Mouse (Mus musculus) embryonic facial prominence, embryonic 11.5 days (tissue): ENCODE data around the gene Sulf2. TPM values are rescaled to one million over a fixed set of nuclear protein-coding genes. Genes with fewer than 3 reads are reported as not detected.
A peak's percentile ranks its signal among the peaks of the same experiment; 100 is the strongest.

Source experiments
- ATAC-seq: fragments of 200-750 bp; cut with Nextera tagmentation; replicated peaks from 2 replicates; pipeline ENCODE4 v1.8.0; 2017; ENCODE audit warnings: low read depth; ENCODE audit not compliant: insufficient number of reproducible peaks, low FRiP score, low TSS enrichment
- DNase-seq: peaks from one replicate; pipeline ENCODE4 v3.0.0-alpha.2; 2015; ENCODE audit warnings: low spot score
- H3K27ac ChIP-seq: fragments of 300-500 bp; sonication (generic); replicated peaks from 2 replicates; pipeline ENCODE4 v1.5.1; 2014; ENCODE audit warnings: mild to moderate bottlenecking, low read depth, low read length, control low read depth
- H3K27me3 ChIP-seq: fragments of 300-500 bp; sonication (generic); 2 replicates; pipeline ENCODE4 v1.6.1; 2014; ENCODE audit warnings: mild to moderate bottlenecking, low read length, moderate library complexity, mixed read lengths; ENCODE audit not compliant: control insufficient read depth, insufficient read depth
- H3K36me3 ChIP-seq: fragments of 300-500 bp; sonication (generic); replicated peaks from 2 replicates; pipeline ENCODE4 v1.6.1; 2014; ENCODE audit warnings: low read depth, mild to moderate bottlenecking, low read length, moderate library complexity, mixed read lengths; ENCODE audit not compliant: control insufficient read depth, insufficient read depth
- H3K4me1 ChIP-seq: fragments of 300-500 bp; sonication (generic); 2 replicates; pipeline ENCODE4 v1.6.1; 2014; ENCODE audit warnings: low read length, mixed read lengths; ENCODE audit not compliant: control insufficient read depth, insufficient read depth
- H3K4me2 ChIP-seq: fragments of 300-500 bp; sonication (generic); 2 replicates; pipeline ENCODE4 v1.6.1; 2014; ENCODE audit warnings: low read depth, mild to moderate bottlenecking, control low read depth, low read length, moderate library complexity
- H3K4me3 ChIP-seq: fragments of 300-500 bp; sonication (generic); 2 replicates; pipeline ENCODE4 v1.5.1; 2014; ENCODE audit warnings: low read depth, low read length, control low read depth
- H3K9ac ChIP-seq: fragments of 300-500 bp; sonication (generic); replicated peaks from 2 replicates; pipeline ENCODE4 v1.6.1; 2014; ENCODE audit warnings: mild to moderate bottlenecking, control low read depth, low read length
- H3K9me3 ChIP-seq: fragments of 300-500 bp; sonication (generic); replicated peaks from 2 replicates; pipeline ENCODE4 v1.6.1; 2016; ENCODE audit warnings: mild to moderate bottlenecking, low read length, inconsistent platforms, mixed read lengths; ENCODE audit not compliant: control insufficient read depth
- WGBS: fragments of 180-500 bp; shearing (Covaris S2); extraction: QIAGEN DNeasy Blood & Tissue Kit; methylation state at CpG from one replicate; pipeline ENCODE4 v1.1.7; 2014; 5-methylcytosine and 5-hydroxymethylcytosine counted together
- polyA plus RNA-seq: library from polyadenylated mRNA; unstranded; fragments of >200 nt; fragmentation: Nextera tagmentation; extraction: Ambion mirVana; gene quantifications from 2 replicates; pipeline ENCODE4 v1.2.1, GENCODE M21; 2014

The Sulf2 gene
- polyA plus RNA-seq, 1 experiment from 2014 or later = 168 TPM

- H3K9me3 ChIP-seq = no peaks in the 10 kb centered on the region
- 0 out of 2 replicates have a peak overlapping the region, but pooled peaks have one; percentile 6 for H3K9ac ChIP-seq
- H3K27ac ChIP-seq = no peak overlapping the region
- DNase-seq = peak; percentile 47
- no peaks in the 10 kb centered on the region for H3K36me3 ChIP-seq
- 46% methylated on average over 7 of the region's 7 CpGs for WGBS
- no peak overlapping the region for H3K4me2 ChIP-seq
- H3K4me1 ChIP-seq = peaks cover 9% of the 10 kb centered on the region
- no peaks in the 10 kb centered on the region for H3K27me3 ChIP-seq
- H3K4me3 ChIP-seq = no peak overlapping the region
- ATAC-seq = no peak
These were observed 14.7 kb upstream of the Sulf2 start for GRCm38 (mm10) chr2:166170173-166170572.

- H3K27ac ChIP-seq = no peak overlapping the region
- H3K9me3 ChIP-seq = no peaks in the 10 kb centered on the region
- H3K4me1 ChIP-seq = peaks cover 5% of the 10 kb centered on the region
- H3K4me2 ChIP-seq = no peak overlapping the region
- ATAC-seq (no peak), DNase-seq (no peak)
- H3K27me3 ChIP-seq = no peaks in the 10 kb centered on the region
- no peaks in the 10 kb centered on the region for H3K36me3 ChIP-seq
- 23% methylated on average over 7 of the region's 7 CpGs for WGBS
- no peak overlapping the region for H3K4me3 ChIP-seq
- H3K9ac ChIP-seq = no peak overlapping the region; the same call in 1 of the 2 replicates
These were observed 13.4 kb upstream of the Sulf2 start for GRCm38 (mm10) chr2:166168868-166169267.

GRCm38 (mm10) chr2:166167387-166167786 is 11.9 kb upstream of the Sulf2 start:
- Histone ChIP-seq H3K4me1 (peaks cover 5% of the 10 kb centered on the region), H3K27me3 (no peaks in the 10 kb centered on the region)
- no peak for DNase-seq

GRCm38 (mm10) chr2:166165396-166165795 is 9.9 kb upstream of the Sulf2 start:
- no peak overlapping the region for H3K9ac ChIP-seq
- no peaks in the 10 kb centered on the region for H3K9me3 ChIP-seq
- 79% methylated on average over 7 of the region's 7 CpGs for WGBS
- no peaks in the 10 kb centered on the region for H3K36me3 ChIP-seq
- no peaks in the 10 kb centered on the region for H3K27me3 ChIP-seq
- H3K4me3 ChIP-seq = no peak overlapping the region
- ATAC-seq (no peak), DNase-seq (no peak)
- no peak overlapping the region for H3K4me2 ChIP-seq
- H3K4me1 ChIP-seq = peaks cover 5% of the 10 kb centered on the region
- no peak overlapping the region for H3K27ac ChIP-seq

More at GRCm38 (mm10) chr2:166167387-166167786, 11.9 kb upstream of the Sulf2 start:
- Histone ChIP-seq H3K4me2 (no peak overlapping the region), H3K9ac (no peak overlapping the region), H3K36me3 (no peaks in the 10 kb centered on the region), H3K4me3 (no peak overlapping the region), H3K9me3 (no peaks in the 10 kb centered on the region), H3K27ac (no peak overlapping the region)
- 81% methylated on average over 2 of the region's 2 CpGs for WGBS
- ATAC-seq = no peak

- Histone ChIP-seq H3K4me3 (no peak overlapping the region), H3K4me1 (peaks cover 5% of the 10 kb centered on the region), H3K27ac (no peak overlapping the region), H3K9ac (no peak overlapping the region), H3K27me3 (no peaks in the 10 kb centered on the region), H3K4me2 (no peak overlapping the region), H3K9me3 (no peaks in the 10 kb centered on the region), H3K36me3 (no peaks in the 10 kb centered on the region)
- 83% methylated on average over 1 of the region's 1 CpGs for WGBS
- ATAC-seq (peak; percentile 63; the same call in 1 of the 2 replicates), DNase-seq (no peak)
These were observed 9.1 kb upstream of the Sulf2 start for GRCm38 (mm10) chr2:166164601-166165000.

- WGBS = 72% methylated on average over 6 of the region's 6 CpGs
- DNase-seq (no peak), ATAC-seq (no peak)
- Histone ChIP-seq H3K9ac (no peak overlapping the region), H3K27ac (no peak overlapping the region), H3K9me3 (no peaks in the 10 kb centered on the region), H3K4me1 (peaks cover 2% of the 10 kb centered on the region), H3K36me3 (no peaks in the 10 kb centered on the region), H3K27me3 (no peaks in the 10 kb centered on the region), H3K4me3 (no peak overlapping the region), H3K4me2 (no peak overlapping the region)
These were observed 8.5 kb upstream of the Sulf2 start for GRCm38 (mm10) chr2:166163917-166164316.

- H3K9me3 ChIP-seq = no peaks in the 10 kb centered on the region
- no peaks in the 10 kb centered on the region for H3K36me3 ChIP-seq
- DNase-seq (no peak), ATAC-seq (no peak)
- H3K9ac ChIP-seq = no peak overlapping the region
- H3K4me1 ChIP-seq = no peaks in the 10 kb centered on the region; the same call in 1 of the 2 replicates
- H3K27ac ChIP-seq = no peak overlapping the region
- H3K4me3 ChIP-seq = no peak overlapping the region
- H3K4me2 ChIP-seq = no peak overlapping the region
- WGBS = 69% methylated on average over 5 of the region's 5 CpGs
- H3K27me3 ChIP-seq = no peaks in the 10 kb centered on the region
These were observed 7.8 kb upstream of the Sulf2 start for GRCm38 (mm10) chr2:166163252-166163651.

- Histone ChIP-seq H3K9ac (peak overlapping the region; percentile 30; the same call in 1 of the 2 replicates), H3K9me3 (no peaks in the 10 kb centered on the region), H3K36me3 (no peaks in the 10 kb centered on the region), H3K27ac (no peak overlapping the region), H3K4me1 (no peaks in the 10 kb centered on the region; the same call in 1 of the 2 replicates), H3K4me2 (no peak overlapping the region), H3K4me3 (no peak overlapping the region), H3K27me3 (no peaks in the 10 kb centered on the region)
- DNase-seq (no peak), ATAC-seq (no peak)
- WGBS = 69% methylated on average over 5 of the region's 5 CpGs
These were observed 6.7 kb upstream of the Sulf2 start for GRCm38 (mm10) chr2:166162160-166162559.
